Mouse (Mus musculus) brain, embryonic 14.5 days (tissue): ENCODE measurements around the gene Dusp8.

Experiments
- CTCF ChIP-seq: fragments of 200-500 bp; IDR thresholded peaks from 2 replicates; pipeline ENCODE4 v1.5.1; 2012; ENCODE audit warnings: inconsistent platforms, mild to moderate bottlenecking, moderate library complexity, borderline replicate concordance; ENCODE audit not compliant: insufficient read depth, insufficient read length; ENCODE audit errors: extremely low read depth
- POLR2A ChIP-seq: fragments of 200-500 bp; IDR thresholded peaks from 2 replicates; pipeline ENCODE4 v1.6.1; 2012; ENCODE audit warnings: mild to moderate bottlenecking, inconsistent platforms, borderline replicate concordance; ENCODE audit not compliant: poor library complexity, insufficient read depth, insufficient read length, severe bottlenecking; ENCODE audit errors: extremely low read depth

- TF ChIP-seq POLR2A (no peak), CTCF (no peak)
Measured at GRCm38 (mm10) chr7:142045932-142046331, 49.7 kb downstream of the Dusp8 start.
